In the genomic region with DNA sequence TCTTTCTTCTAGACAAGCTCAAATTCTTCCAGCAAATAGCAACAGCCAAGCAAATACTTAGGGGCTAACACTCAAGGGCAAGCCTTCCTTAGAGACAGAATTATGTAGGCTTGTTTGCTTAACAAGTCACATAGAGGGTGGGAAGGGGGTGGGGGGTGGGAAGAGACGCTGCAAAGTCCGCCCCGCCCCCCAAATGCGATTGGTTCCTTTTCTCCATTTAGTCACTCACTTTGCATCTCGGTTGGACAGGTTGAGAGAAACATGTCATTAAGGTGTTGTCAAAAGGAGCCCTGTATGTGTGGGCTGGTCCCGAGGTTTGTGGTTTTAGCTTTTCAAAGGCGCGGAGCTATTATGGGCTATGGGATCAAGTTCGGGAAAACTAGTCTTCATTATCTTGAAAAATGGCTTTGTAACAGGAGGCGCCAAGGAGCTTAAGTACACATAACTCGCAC, we compare ENCODE assay signal across 8 mouse cellular contexts. TPM values are rescaled to one million over a fixed set of nuclear protein-coding genes. Genes with fewer than 3 reads are reported as not detected.
DNase-seq lines count a peak whose midpoint lies in the region; ATAC-seq and TF ChIP-seq lines count a peak whose summit lies in the region.

Gene Exph5, plus strand, starts transcription at position 402 of the 452 bp plus-strand sequence.

- peak; percentile 75 for DNase-seq in ZHBTc4 (ENCODE audit: low read depth, low spot score)
- DNase-seq in embryonic facial prominence, embryonic 14.5 days (ENCODE audit: low spot score) = peak; percentile 86
- DNase-seq in kidney, adult 18-20 months = peak; percentile 64
- peak; percentile 44 for DNase-seq in liver, embryonic 11.5 days (ENCODE audit: low spot score)
- peak; percentile 75 for DNase-seq in naive thymus-derived CD4-positive, alpha-beta T cell, adult 2 months (ENCODE audit: low read depth)
- DNase-seq in thymus, postnatal 14 days = peak; percentile 71
- no peak for DNase-seq in layer of hippocampus, postnatal 36 days

- TF ChIP-seq EP300 in ES-Bruce4 (IDR thresholded peaks at IDR 0.05; ENCODE audit: insufficient read depth, low read depth, low read length) = no peak

- H3K27ac ChIP-seq in ES-Bruce4 (ENCODE audit: insufficient read depth, low read length) = no peak within 1 kb of the TSS
- H3K27ac ChIP-seq in embryonic facial prominence, embryonic 14.5 days (replicated peaks; ENCODE audit: low read depth, low read length) = no peak within 1 kb of the TSS; the same call in 1 of the 2 replicates
- no peak within 1 kb of the TSS for H3K27ac ChIP-seq in liver, embryonic 11.5 days (ENCODE audit: low read depth, low read length)

- peak; percentile 96 for ATAC-seq in embryonic facial prominence, embryonic 14.5 days (ENCODE audit: low read depth)
- ATAC-seq in liver, embryonic 11.5 days (replicated peaks; ENCODE audit: low FRiP score) = 0 out of 2 replicates have a peak, but pooled peaks have one; percentile 34

- TF ChIP-seq CTCF in ES-Bruce4 (IDR thresholded peaks at IDR 0.05; ENCODE audit: low read depth, low read length) = no peak

- WGBS in embryonic facial prominence, embryonic 14.5 days = under 1% methylated on average over 11 of the region's 11 CpGs
- under 1% methylated on average over 11 of the region's 11 CpGs for WGBS in liver, embryonic 11.5 days

- no peaks in the 10 kb centered on the region; the same call in 1 of the 2 replicates for H3K27me3 ChIP-seq in ES-Bruce4 (ENCODE audit: control insufficient read depth, insufficient read depth, low read length, poor library complexity, severe bottlenecking)
- H3K27me3 ChIP-seq in embryonic facial prominence, embryonic 14.5 days (replicated peaks; ENCODE audit: control insufficient read depth, insufficient read depth, low read length) = peaks cover 15% of the 10 kb centered on the region; the same call in 1 of the 2 replicates
- peaks cover 10% of the 10 kb centered on the region for H3K27me3 ChIP-seq in liver, embryonic 11.5 days (replicated peaks; ENCODE audit: control insufficient read depth, insufficient read depth, low read length)

- peak within 1 kb of the TSS; percentile 24 for H3K4me3 ChIP-seq in ES-Bruce4 (ENCODE audit: low read depth, low read length)
- H3K4me3 ChIP-seq in embryonic facial prominence, embryonic 14.5 days (ENCODE audit: low read depth, low read length) = peak within 1 kb of the TSS; percentile 40
- H3K4me3 ChIP-seq in liver, embryonic 11.5 days (ENCODE audit: low read depth, low read length) = peak within 1 kb of the TSS; percentile 38

- no peaks in the 10 kb centered on the region for H3K9me3 ChIP-seq in ES-Bruce4 (replicated peaks; ENCODE audit: control insufficient read depth, insufficient read depth, low read length, poor library complexity, severe bottlenecking)
- no peaks in the 10 kb centered on the region for H3K9me3 ChIP-seq in embryonic facial prominence, embryonic 14.5 days (ENCODE audit: control insufficient read depth, low read length)
- no peaks in the 10 kb centered on the region for H3K9me3 ChIP-seq in liver, embryonic 11.5 days (ENCODE audit: control insufficient read depth, low read length)

- H3K4me1 ChIP-seq in ES-Bruce4 (ENCODE audit: control insufficient read depth, insufficient read depth, low read length) = no peaks in the 10 kb centered on the region
- H3K4me1 ChIP-seq in embryonic facial prominence, embryonic 14.5 days (ENCODE audit: control insufficient read depth, insufficient read depth, low read length) = peaks cover 6% of the 10 kb centered on the region
- no peaks in the 10 kb centered on the region for H3K4me1 ChIP-seq in liver, embryonic 11.5 days (replicated peaks; ENCODE audit: control insufficient read depth, insufficient read depth, low read length)

- H3K4me2 ChIP-seq in embryonic facial prominence, embryonic 14.5 days (ENCODE audit: low read depth, low read length) = peak within 1 kb of the TSS; percentile 80
- H3K4me2 ChIP-seq in liver, embryonic 11.5 days = peak within 1 kb of the TSS; percentile 73

- H3K36me3 ChIP-seq in ES-Bruce4 (ENCODE audit: control insufficient read depth, insufficient read depth, low read length, poor library complexity, severe bottlenecking) = no peaks in the 10 kb centered on the region
- H3K36me3 ChIP-seq in embryonic facial prominence, embryonic 14.5 days (ENCODE audit: control insufficient read depth, insufficient read depth, low read length) = no peaks in the 10 kb centered on the region
- no peaks in the 10 kb centered on the region for H3K36me3 ChIP-seq in liver, embryonic 11.5 days (ENCODE audit: control insufficient read depth, insufficient read depth, low read length)

- no peak for TF ChIP-seq POLR2A in ES-Bruce4 (IDR thresholded peaks at IDR 0.05; ENCODE audit: insufficient read depth, low read length)

- no peak within 1 kb of the TSS for H3K9ac ChIP-seq in ES-Bruce4 (ENCODE audit: low read depth, poor library complexity, severe bottlenecking)
- H3K9ac ChIP-seq in embryonic facial prominence, embryonic 14.5 days (ENCODE audit: low read depth, low read length) = peak within 1 kb of the TSS; percentile 51
- H3K9ac ChIP-seq in liver, embryonic 11.5 days (ENCODE audit: low read depth, low read length) = no peak within 1 kb of the TSS

RNA-seq across cellular contexts. Expression of gene Exph5, which starts in this region (rescaled TPM):
- polyA plus RNA-seq in ES-Bruce4 (2011; ENCODE audit: insufficient read depth, insufficient read length, low read depth, missing spikeins) = 0.40 and 0.64 TPM in 2 replicates
- polyA plus RNA-seq in embryonic facial prominence, embryonic 14.5 days (2014; fragmentation: Nextera tagmentation; extraction: Ambion mirVana) = 1.4 and 1.7 TPM in 2 replicates
- polyA plus RNA-seq in liver, embryonic 11.5 days (2014; fragmentation: Nextera tagmentation; extraction: Ambion mirVana) = 0.41 and 0.91 TPM in 2 replicates
- total RNA-seq in layer of hippocampus, postnatal 36 days (2021) = 1 to 10 TPM; 3.8 to 4.0 TPM

Comparison
In these comparisons a context has a peak if more than half of its experiments do, and no peak if none do; other contexts are left out.
1. Peak in DNase-seq, ATAC-seq, H3K4me3 ChIP-seq and H3K4me2 ChIP-seq in liver, embryonic 11.5 days; RNA of the gene not detected or under 1 TPM.
2. DNase-seq: peak in ZHBTc4 (single experiment), embryonic facial prominence, embryonic 14.5 days (single experiment), kidney, adult 18-20 months (single experiment), naive thymus-derived CD4-positive, alpha-beta T cell, adult 2 months (single experiment) and thymus, postnatal 14 days (single experiment); none in layer of hippocampus, postnatal 36 days (0 of 2).
3. Peak in every context shown above with its lines, with median percentiles within 50 percentile points of each other: H3K4me3 ChIP-seq.